Mouse (Mus musculus) T-helper 1 cell (primary cell): ENCODE data around the gene Hist1h3e.
"Not testable (repeated sequence)": the region's sequence is repeated elsewhere in the genome, so short reads cannot be mapped to it uniquely, and the experiment has no call there.

Experiments
- in situ Hi-C: fragments of 300-600 bp; cut with MboI, MseI; formaldehyde crosslinking; loops from one replicate; pipeline ENCODE4 v1.15.1; 2025; ENCODE audit warnings: high pct_unique_total_duplicates

The Hist1h3e gene

DNA sequence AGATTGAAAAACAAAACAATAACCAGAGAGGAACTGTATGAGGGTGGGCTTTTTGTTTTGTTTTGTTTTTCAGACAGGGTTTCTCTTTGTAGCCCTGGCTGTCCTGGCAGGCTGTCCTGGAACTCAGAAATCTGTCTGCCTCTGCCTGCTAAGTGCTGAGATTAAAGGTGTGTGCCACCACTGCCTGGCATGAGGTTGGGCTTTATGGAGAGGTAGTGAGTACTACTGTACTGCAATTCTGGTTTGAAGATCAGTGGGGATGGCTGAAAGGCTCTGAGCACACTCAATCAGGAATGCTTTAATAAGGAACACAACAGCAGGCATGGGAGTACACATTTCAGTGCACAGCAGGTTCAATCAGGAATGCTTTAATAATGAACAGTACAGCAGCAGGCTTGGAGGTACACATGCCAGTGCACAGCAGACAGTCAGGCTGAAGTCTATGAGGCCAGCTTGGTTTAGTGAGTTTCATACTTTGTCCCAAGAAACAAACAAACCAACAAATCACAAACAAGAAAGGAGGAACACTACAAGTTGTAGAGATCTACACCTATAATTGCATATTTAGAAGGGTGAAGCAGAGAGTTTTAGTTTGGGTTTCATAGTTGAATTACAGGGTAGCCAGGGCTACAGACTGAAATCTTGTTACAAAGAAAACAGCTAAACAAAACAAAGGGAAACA, 21.4 kb upstream of the Hist1h3e start:
- in situ Hi-C loops = no loop called here

DNA sequence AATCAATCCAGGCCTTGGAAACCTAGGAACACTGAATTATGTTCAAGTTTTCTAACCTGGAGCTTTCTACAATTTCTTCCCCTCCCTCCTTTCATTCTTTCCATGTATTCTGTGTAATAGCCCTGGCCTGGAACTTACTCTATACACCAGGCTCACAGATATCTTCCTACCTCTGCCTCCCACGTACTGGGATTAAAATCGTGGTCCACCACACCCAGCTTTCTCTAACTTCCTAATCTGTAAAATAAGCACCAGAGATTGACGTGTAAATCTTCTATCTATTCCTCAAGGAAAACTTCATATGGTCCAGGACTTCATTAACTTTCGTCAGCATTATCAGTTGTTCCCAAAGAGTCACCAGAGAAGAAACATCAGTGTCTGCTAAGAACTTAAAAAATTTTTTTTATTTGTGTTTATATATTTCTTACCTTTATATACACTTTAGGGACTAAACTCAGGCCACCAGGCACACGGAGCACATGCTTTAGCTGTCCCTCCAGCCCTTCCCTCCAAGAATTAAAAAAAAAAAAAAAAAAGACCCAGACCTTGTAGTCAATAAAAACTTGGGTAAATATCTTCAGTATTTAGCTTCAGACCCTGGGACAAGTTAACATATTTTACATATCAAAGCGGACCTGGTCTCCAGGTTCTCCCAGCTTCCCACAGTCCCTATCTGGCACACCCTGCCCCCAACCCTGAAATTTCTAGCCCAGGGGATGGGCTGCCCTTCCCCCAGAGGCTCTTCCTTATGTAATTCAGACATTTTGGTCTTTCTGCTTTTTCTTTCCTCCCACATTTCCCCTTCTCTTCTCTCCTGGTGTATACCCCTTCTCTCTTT, 20.3 kb upstream of the Hist1h3e start:
- in situ Hi-C loops = no loop called here

- in situ Hi-C loops = no loop called here
These were observed 19.4 kb upstream of the Hist1h3e start, which contains the start of gene Hist1h4d for GRCm38 (mm10) chr13:23581408-23582218. Gene Hist1h4d (plus strand): TSS chr13:23581598.

DNA sequence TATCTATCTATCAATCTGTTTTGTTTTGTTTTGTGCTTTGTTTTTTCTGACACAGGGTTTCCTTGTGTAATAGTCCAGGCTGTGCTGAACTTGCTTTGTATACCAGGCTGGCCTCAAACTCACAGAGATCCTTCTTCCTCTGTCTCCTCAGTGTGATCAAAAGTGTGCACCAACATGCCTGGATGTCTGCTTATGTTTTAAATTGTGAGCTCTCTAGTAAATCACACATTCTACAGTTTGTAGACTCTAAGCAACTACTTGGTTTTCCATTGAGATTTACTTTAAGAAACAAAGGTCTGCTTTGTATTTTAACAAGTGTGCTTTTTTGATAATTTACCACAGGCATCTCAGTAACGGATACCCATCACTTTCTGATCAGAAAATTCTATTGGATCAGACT, 15.7 kb upstream of the Hist1h3e start:
- in situ Hi-C loops = no loop called here

DNA sequence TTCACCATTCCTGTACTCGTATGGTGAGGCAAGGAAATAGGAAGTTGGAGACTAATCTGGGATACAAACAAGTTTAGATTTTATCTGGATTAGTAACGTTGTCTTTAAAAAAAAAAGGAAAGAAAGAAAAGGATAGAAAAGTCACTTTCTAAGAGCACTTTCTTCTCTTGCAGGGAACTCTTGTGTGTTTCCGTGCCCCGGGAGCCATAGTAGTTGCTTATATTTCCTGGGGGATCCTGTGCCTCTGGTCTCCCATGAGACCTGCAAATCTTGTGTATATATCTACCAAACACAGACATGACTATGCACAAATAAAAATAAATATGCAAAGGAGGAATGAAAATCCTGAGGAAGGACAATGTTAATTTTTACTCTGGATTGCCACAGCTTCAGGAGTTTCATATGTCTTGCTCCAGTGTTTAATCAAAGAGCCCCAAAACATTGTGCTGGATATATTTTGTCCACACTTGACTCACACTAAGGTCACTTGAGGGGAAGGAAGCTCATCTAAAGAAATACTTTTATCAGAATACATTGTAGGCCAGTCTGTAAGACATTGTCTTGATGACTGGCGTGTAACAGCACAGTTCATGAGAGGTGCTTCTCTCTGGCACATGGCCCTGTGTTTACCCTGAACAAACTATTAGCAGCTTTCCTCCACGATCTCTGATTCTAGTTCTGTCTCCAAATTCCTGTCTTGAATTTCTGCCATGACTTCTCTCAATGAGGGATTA, 14.9 kb upstream of the Hist1h3e start:
- in situ Hi-C loops = no loop called here

DNA sequence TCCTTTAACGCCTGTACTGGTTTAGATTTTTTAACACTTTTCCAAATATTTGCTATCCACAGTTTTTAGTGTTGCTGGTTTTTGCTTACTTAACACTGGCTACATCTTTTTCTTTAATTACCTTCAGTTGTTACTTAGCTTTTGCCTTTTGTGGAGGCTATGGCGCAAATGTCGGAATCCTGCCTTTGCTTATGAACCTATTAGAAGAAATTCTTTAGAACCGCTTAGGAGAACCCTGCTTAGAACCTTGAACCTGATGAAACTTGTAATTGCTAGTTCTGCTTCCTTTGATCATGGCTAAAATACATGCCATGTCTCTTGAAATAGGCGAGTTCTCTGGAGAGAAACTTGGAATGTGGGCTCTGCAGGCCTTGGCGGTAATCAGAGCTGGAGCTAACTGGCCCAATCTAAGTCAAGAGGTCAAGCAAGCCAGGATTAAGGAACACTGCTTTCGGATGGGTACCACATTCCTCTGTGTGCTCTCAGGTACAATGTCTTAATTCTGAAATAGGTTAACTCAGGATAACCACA, 14.2 kb upstream of the Hist1h3e start:
- in situ Hi-C loops = no loop called here

DNA sequence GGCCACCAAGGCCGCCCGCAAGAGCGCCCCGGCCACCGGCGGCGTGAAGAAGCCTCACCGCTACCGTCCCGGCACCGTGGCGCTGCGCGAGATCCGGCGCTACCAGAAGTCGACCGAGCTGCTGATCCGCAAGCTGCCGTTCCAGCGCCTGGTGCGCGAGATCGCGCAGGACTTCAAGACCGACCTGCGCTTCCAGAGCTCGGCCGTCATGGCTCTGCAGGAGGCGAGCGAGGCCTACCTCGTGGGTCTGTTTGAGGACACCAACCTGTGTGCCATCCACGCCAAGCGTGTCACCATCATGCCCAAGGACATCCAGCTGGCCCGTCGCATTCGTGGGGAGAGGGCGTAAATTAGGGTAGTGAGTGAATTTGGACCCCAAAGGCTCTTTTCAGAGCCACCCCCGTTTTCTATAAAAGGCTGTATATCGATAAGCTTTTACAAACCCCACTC, 13.7 kb upstream of the Hist1h3e start:
- in situ Hi-C loops = not testable (repeated sequence)

GRCm38 (mm10) chr13:23575271-23575851, 13.2 kb upstream of the Hist1h3e start, which contains the start of gene Hist1h3d:
Gene Hist1h3d (plus strand): TSS chr13:23575763.
- in situ Hi-C loops = no loop called here

DNA sequence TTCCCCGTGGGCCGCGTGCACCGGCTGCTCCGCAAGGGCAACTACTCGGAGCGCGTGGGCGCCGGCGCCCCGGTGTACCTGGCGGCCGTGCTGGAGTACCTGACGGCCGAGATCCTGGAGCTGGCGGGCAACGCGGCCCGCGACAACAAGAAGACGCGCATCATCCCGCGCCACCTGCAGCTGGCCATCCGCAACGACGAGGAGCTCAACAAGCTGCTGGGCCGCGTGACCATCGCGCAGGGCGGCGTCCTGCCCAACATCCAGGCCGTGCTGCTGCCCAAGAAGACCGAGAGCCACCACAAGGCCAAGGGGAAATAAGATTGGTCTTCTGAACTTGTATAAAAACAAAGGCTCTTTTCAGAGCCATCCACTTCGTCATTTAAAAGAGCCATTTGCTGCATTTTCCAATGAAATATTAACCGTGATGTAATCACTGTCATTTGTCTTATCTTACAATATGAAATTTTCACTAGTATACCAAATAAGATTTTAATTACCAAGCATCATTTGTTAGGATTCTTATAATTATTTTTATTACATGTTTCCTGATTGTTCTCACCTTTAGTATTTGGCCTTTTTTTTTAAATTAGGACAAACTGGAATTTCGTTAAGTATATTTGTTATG, 12.5 kb upstream of the Hist1h3e start:
- in situ Hi-C loops = loop anchor here (5.0 kb wide), 2 partner anchors 108 to 1852 kb away; partner anchors contain the start of genes Hist1h2ac, Hist1h2bc and Hist1h2bm

GRCm38 (mm10) chr13:23573898-23574524, 11.8 kb upstream of the Hist1h3e start, which contains the start of the genes Hist1h2bf and Hist1h2ad:
Gene Hist1h2bf (minus strand): TSS chr13:23574196.
Gene Hist1h2ad (plus strand): TSS chr13:23574381.
- in situ Hi-C loops = loop anchor here (5.0 kb wide), 2 partner anchors 108 to 1852 kb away; partner anchors contain the start of genes Hist1h2ac, Hist1h2bc and Hist1h2bm

DNA sequence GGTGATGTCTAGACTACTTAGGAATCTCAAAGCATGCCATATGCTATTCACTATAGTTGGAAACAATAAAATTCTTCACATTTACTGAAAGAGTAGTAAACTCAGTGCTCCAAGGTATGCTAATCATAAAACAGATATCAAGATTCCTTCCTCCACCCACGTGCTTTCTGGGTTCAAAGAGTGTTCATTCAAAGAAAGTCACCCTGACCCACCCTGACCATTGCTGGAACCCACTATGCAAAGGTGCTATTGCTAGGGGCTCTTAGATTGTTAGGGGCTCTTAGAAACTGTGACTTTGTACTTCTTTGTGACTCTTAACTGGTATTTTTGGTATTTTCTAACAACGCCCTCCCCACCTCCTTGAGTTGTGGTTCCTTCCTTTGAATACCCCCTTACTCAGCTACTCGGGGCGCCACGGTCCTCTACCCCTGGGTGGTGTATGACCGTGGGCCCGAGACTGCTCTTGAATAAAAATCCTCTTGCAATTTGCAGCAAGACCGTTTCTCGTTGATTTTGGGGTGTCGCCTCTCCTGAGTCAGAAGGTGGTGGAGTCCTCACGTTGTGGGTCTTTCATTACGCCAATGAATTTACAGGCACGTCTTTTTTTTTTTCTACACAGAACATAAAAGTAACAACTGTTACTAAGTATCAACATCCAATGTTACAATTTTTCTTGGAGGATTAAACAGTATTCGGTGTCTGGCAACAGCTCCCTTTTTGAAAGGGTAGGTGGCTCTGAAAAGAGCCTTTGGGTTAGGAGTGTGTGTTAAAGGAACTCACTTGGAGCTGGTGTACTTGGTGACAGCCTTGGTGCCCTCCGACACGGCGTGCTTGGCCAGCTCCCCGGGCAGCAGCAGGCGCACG, 11.1 kb upstream of the Hist1h3e start:
- in situ Hi-C loops = loop anchor here (5.0 kb wide), 2 partner anchors 109 to 1851 kb away; partner anchors contain the start of genes Hist1h2ac, Hist1h2bc and Hist1h2bm

GRCm38 (mm10) chr13:23572218-23573033, 10.3 kb upstream of the Hist1h3e start:
- in situ Hi-C loops = loop anchor here (5.0 kb wide), 2 partner anchors 110 to 1850 kb away; partner anchors contain the start of genes Hist1h2ac, Hist1h2bc and Hist1h2bm

GRCm38 (mm10) chr13:23571504-23572217, 9.5 kb upstream of the Hist1h3e start:
- in situ Hi-C loops = loop anchor here (5.0 kb wide), 2 partner anchors 111 to 1849 kb away; partner anchors contain the start of genes Hist1h2ac, Hist1h2bc and Hist1h2bm

- in situ Hi-C loops = loop anchor here (5.0 kb wide), 2 partner anchors 111 to 1849 kb away; partner anchors contain the start of genes Hist1h2ac, Hist1h2bc and Hist1h2bm
These were observed 8.9 kb upstream of the Hist1h3e start, which contains the start of the genes Hist1h2ae and Hist1h2bg for GRCm38 (mm10) chr13:23571022-23571503. Gene Hist1h2ae (minus strand): TSS chr13:23571220. Gene Hist1h2bg (plus strand): TSS chr13:23571396.

DNA sequence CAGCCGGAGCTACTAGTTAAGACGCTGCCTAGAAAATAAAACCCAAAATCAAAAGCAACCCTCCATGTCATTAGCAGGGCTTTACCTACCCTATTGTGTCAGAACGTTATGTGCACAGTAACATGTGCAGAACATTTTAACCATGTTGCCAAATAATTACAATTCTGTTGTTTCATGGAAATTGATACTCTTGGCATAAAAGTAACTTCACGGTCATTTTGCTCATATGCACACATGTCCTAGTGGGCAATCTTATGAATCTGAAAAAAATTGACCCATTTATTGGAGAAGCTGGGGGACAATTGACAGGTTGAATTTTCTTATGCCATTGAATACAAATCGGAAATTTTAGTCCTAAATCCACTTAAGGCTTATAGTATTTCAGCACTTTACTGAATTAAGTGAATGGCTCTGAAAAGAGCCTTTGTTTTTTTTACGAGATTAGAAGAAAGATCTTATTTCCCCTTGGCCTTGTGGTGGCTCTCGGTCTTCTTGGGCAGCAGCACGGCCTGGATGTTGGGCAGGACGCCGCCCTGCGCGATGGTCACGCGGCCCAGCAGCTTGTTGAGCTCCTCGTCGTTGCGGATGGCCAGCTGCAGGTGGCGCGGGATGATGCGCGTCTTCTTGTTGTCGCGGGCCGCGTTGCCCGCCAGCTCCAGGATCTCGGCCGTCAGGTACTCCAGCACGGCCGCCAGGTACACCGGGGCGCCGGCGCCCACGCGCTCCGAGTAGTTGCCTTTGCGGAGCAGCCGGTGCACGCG, 8.3 kb upstream of the Hist1h3e start:
- in situ Hi-C loops = loop anchor here (5.0 kb wide), 2 partner anchors 112 to 1848 kb away; partner anchors contain the start of genes Hist1h2ac, Hist1h2bc and Hist1h2bm
